Mouse (Mus musculus): Measurements from ENCODE around the gene Ntng1. TPM values are rescaled to one million over a fixed set of nuclear protein-coding genes. Genes with fewer than 3 reads are reported as not detected.

The Ntng1 gene
- total RNA-seq, 1 experiment from 2014 or later, result not detected

DNA sequence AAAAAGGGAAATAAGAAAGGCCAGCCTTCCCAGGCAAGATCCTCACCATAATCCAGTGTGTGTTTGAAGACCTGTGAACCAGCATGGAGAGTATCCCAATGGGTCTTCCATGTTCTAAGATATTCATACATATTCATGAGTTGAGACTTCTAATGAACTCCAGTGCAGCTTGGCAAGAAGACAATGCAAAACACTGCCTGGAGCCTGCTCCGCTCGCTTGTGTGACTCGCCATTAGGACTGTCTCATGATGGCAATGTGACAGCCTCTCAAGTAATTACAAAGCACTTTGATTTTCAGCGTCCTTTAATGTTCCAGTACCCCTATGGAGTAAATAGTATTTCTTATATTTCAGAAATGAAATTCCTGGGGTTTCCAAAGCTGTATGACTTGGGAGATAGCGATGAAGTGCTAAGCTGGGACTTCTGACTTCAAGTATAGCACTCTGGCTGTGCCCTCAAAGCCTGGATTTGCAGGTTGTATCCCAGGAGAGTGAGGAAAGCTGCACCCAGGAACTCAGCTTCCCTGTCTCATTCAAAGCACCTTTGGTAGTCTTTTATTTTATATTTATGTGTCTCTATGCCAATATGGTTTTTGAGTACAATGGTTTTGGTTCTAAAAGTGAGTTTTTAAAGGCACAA is 412.1 kb downstream of the Ntng1 start:
- ATAC-seq (replicated peaks; ENCODE audit: insufficient number of reproducible peaks, low FRiP score, low TSS enrichment, poor library complexity, severe bottlenecking), result no peak

Other genes with a start within 250 kb of the Ntng1 start
- gene Prmt6, start 107.0 kb upstream of the Ntng1 start, total RNA-seq (2017), result 7.8 to 10.5 TPM (median 8.4 TPM) in 3 replicates